Mouse (Mus musculus) stomach, embryonic 16.5 days (tissue): Measurements from ENCODE around the gene Rmnd5a. TPM values are rescaled to one million over a fixed set of nuclear protein-coding genes. Genes with fewer than 3 reads are reported as not detected.

Source experiments
- ATAC-seq: fragments of 200-750 bp; cut with Nextera tagmentation; 2 replicates; pipeline ENCODE4 v1.8.0; 2017; ENCODE audit warnings: moderate number of reproducible peaks, moderate TSS enrichment; ENCODE audit not compliant: insufficient read depth, low FRiP score
- H3K27ac ChIP-seq: fragments of 300-500 bp; sonication (generic); 2 replicates; pipeline ENCODE4 v1.5.1; 2014; ENCODE audit warnings: low read length
- H3K27me3 ChIP-seq: fragments of 300-500 bp; sonication (generic); 2 replicates; pipeline ENCODE4 v1.6.1; 2014; ENCODE audit warnings: low read length, control low read depth, mixed read lengths; ENCODE audit not compliant: control insufficient read depth, insufficient read depth
- H3K36me3 ChIP-seq: fragments of 300-500 bp; sonication (generic); 2 replicates; pipeline ENCODE4 v1.6.1; 2014; ENCODE audit warnings: low read length; ENCODE audit not compliant: control insufficient read depth, insufficient read depth
- H3K4me1 ChIP-seq: fragments of 300-500 bp; sonication (generic); 2 replicates; pipeline ENCODE4 v1.6.1; 2014; ENCODE audit warnings: low read length, control low read depth, mixed read lengths; ENCODE audit not compliant: control insufficient read depth, insufficient read depth
- H3K4me2 ChIP-seq: fragments of 300-500 bp; sonication (generic); 2 replicates; pipeline ENCODE4 v1.6.1; 2014; ENCODE audit warnings: low read depth, low read length, mixed read lengths
- H3K4me3 ChIP-seq: fragments of 300-500 bp; sonication (generic); replicated peaks from 2 replicates; pipeline ENCODE4 v1.5.1; 2014; ENCODE audit warnings: mild to moderate bottlenecking, low read length
- H3K9ac ChIP-seq: fragments of 300-500 bp; sonication (generic); 2 replicates; pipeline ENCODE4 v1.6.1; 2014; ENCODE audit warnings: low read length
- H3K9me3 ChIP-seq: fragments of 300-500 bp; sonication (generic); replicated peaks from 2 replicates; pipeline ENCODE4 v1.6.1; 2016; ENCODE audit warnings: low read length, control low read depth; ENCODE audit not compliant: control insufficient read depth
- WGBS: fragments of 180-500 bp; shearing (Covaris S2); extraction: QIAGEN DNeasy Blood & Tissue Kit; methylation state at CpG from one replicate; pipeline ENCODE4 v1.1.7; 2014; 5-methylcytosine and 5-hydroxymethylcytosine counted together
- polyA plus RNA-seq: library from polyadenylated mRNA; unstranded; fragments of >200 nt; fragmentation: Nextera tagmentation; extraction: Ambion mirVana; gene quantifications from 2 replicates; pipeline ENCODE4 v1.2.1, GENCODE M21; 2015

The Rmnd5a gene
- polyA plus RNA-seq, 1 experiment from 2014 or later, result 9.5 TPM

GRCm38 (mm10) chr6:71369416-71369815 is 71.0 kb downstream of the Rmnd5a start:
- Histone ChIP-seq H3K4me3 (no peak overlapping the region), H3K27ac (no peak overlapping the region), H3K4me2 (no peak overlapping the region), H3K9ac (no peak overlapping the region), H3K9me3 (no peaks in the 10 kb centered on the region), H3K36me3 (no peaks in the 10 kb centered on the region), H3K27me3 (no peaks in the 10 kb centered on the region), H3K4me1 (no peaks in the 10 kb centered on the region)
- 90% methylated on average over 6 of the region's 6 CpGs for WGBS
- ATAC-seq, result no peak

DNA sequence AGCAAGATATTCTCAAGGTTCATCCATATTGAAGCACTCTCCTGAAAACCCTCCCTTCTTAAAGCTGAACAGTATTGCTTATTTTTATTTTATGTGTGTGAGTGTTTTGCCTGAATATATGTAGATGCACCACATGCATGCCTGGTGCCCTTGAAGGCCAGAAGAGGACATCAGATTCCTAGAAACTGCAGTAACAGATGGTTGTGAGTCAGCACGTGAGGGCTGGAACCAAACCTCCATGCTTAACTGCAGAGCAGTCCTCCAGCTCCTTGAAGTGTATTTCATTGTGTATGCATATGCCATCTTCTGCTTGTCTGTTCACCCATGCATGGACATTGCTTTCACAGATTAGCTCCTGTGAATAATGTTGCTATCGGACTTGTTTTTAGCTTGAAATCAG is 76.4 kb downstream of the Rmnd5a start:
- 77% methylated on average over 2 of the region's 2 CpGs for WGBS

GRCm38 (mm10) chr6:71361156-71361670 is 79.2 kb downstream of the Rmnd5a start:
- no peaks in the 10 kb centered on the region for H3K36me3 ChIP-seq
- H3K27me3 ChIP-seq, result no peaks in the 10 kb centered on the region
- 74% methylated on average over 10 of the region's 10 CpGs for WGBS
- no peak overlapping the region for H3K4me3 ChIP-seq
- H3K27ac ChIP-seq, result no peak overlapping the region
- H3K9me3 ChIP-seq, result no peaks in the 10 kb centered on the region
- H3K4me2 ChIP-seq, result no peak overlapping the region
- no peaks in the 10 kb centered on the region for H3K4me1 ChIP-seq
- no peak overlapping the region for H3K9ac ChIP-seq
- ATAC-seq, result no peak

More for the DNA sequence above, 76.4 kb downstream of the Rmnd5a start:
- H3K9ac ChIP-seq, result no peak overlapping the region
- no peak for ATAC-seq
- H3K27ac ChIP-seq, result no peak overlapping the region
- no peak overlapping the region for H3K4me3 ChIP-seq
- no peaks in the 10 kb centered on the region for H3K4me1 ChIP-seq
- H3K36me3 ChIP-seq, result no peaks in the 10 kb centered on the region
- no peak overlapping the region for H3K4me2 ChIP-seq
- H3K27me3 ChIP-seq, result no peaks in the 10 kb centered on the region
- no peaks in the 10 kb centered on the region for H3K9me3 ChIP-seq

DNA sequence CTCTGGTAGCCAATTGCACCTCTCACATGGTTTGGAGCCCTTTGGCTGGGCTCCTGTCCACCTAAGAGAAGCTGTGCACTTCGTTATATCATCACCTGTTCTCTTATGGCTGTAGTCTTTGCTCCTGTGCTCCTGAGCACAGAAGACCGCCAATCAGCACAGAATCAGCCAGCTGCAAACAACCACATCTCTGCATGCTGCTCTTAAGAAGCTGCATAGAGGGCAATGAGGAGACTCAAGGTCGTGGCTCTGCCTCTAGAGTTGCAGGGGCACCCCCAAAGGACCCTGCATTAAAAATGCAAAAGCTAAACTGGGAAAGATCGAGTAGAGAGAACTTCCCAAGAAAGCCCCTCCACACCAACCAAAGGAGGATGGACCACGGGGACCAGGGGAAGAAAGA is 79.7 kb downstream of the Rmnd5a start:
- no peak overlapping the region for H3K27ac ChIP-seq
- no peaks in the 10 kb centered on the region for H3K36me3 ChIP-seq
- no peak for ATAC-seq
- no peak overlapping the region for H3K4me3 ChIP-seq
- no peaks in the 10 kb centered on the region for H3K9me3 ChIP-seq
- H3K4me2 ChIP-seq, result no peak overlapping the region
- no peak overlapping the region for H3K9ac ChIP-seq
- 55% methylated on average over 5 of the region's 5 CpGs for WGBS
- H3K27me3 ChIP-seq, result no peaks in the 10 kb centered on the region
- no peaks in the 10 kb centered on the region for H3K4me1 ChIP-seq

GRCm38 (mm10) chr6:71360221-71360620 is 80.2 kb downstream of the Rmnd5a start:
- Histone ChIP-seq H3K4me1 (no peaks in the 10 kb centered on the region), H3K27ac (no peak overlapping the region), H3K36me3 (no peaks in the 10 kb centered on the region), H3K9ac (no peak overlapping the region), H3K9me3 (no peaks in the 10 kb centered on the region), H3K4me2 (no peak overlapping the region), H3K4me3 (no peak overlapping the region), H3K27me3 (no peaks in the 10 kb centered on the region)
- no peak for ATAC-seq
- WGBS, result 75% methylated on average over 4 of the region's 4 CpGs

- no peak for ATAC-seq
- no peaks in the 10 kb centered on the region for H3K36me3 ChIP-seq
- 89% methylated on average over 7 of the region's 7 CpGs for WGBS
- no peak overlapping the region for H3K4me3 ChIP-seq
- no peak overlapping the region for H3K9ac ChIP-seq
- no peak overlapping the region for H3K4me2 ChIP-seq
- H3K9me3 ChIP-seq, result no peaks in the 10 kb centered on the region
- no peak overlapping the region for H3K27ac ChIP-seq
- H3K4me1 ChIP-seq, result no peaks in the 10 kb centered on the region
- no peaks in the 10 kb centered on the region for H3K27me3 ChIP-seq
Observed at GRCm38 (mm10) chr6:71357493-71357892, 82.9 kb downstream of the Rmnd5a start.

DNA sequence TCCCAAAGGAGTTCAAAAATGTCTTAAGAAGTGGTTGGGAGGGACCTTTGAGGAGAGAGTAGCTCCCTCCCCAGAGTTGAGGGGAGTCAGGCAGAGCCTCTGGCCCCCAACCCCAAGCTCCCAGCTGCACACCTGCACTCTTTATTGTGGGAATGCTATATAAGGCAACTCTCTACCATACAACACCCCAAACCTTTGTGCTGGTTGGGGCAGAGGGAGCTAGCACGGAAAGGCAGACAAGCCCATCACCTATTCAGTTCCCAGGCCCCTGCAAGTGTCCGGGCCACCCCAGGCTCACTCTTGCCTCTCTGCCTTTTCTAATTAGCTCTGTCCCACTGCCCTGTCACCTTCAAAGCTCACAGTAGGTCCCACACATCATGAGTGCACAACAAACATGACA is 86.7 kb downstream of the Rmnd5a start:
- 83% methylated on average over 2 of the region's 2 CpGs for WGBS
- Histone ChIP-seq H3K9ac (no peak overlapping the region), H3K27me3 (no peaks in the 10 kb centered on the region), H3K4me1 (no peaks in the 10 kb centered on the region), H3K4me2 (no peak overlapping the region), H3K27ac (no peak overlapping the region), H3K36me3 (no peaks in the 10 kb centered on the region), H3K4me3 (no peak overlapping the region), H3K9me3 (no peaks in the 10 kb centered on the region)
- no peak for ATAC-seq

DNA sequence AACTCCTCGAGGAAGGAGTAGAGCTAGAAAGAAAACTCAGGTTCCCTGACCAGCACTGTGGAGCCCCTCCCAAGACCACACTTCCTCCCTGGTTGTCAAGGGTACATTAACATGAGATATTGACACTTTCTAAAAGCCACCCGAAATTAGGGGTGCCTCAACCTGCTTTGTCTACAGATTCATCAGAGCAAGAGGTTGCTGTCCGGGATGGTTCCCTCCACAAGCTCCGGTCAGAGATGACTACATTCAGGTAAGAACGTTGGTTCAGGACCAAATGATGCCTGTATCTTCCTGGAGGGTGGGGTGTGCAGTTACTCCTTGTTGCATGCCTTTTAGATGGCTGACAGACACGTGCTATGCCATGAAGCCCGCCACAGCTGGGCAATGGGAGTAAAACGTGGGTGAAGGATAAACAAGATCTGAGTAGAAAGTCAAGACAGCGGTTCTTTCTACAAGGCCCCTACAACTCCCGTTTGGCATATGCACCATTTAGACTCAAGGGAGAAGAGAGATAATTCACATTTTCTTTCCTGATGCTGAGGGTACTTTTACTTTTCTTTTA is 87.5 kb downstream of the Rmnd5a start:
- no peaks in the 10 kb centered on the region for H3K27me3 ChIP-seq
- H3K4me2 ChIP-seq, result no peak overlapping the region
- 80% methylated on average over 10 of the region's 10 CpGs for WGBS
- H3K4me3 ChIP-seq, result no peak overlapping the region
- no peaks in the 10 kb centered on the region for H3K9me3 ChIP-seq
- H3K9ac ChIP-seq, result no peak overlapping the region
- no peaks in the 10 kb centered on the region for H3K4me1 ChIP-seq
- ATAC-seq, result no peak
- H3K27ac ChIP-seq, result no peak overlapping the region
- H3K36me3 ChIP-seq, result no peaks in the 10 kb centered on the region

- Histone ChIP-seq H3K4me2 (no peak overlapping the region), H3K9ac (no peak overlapping the region), H3K36me3 (no peaks in the 10 kb centered on the region), H3K9me3 (no peaks in the 10 kb centered on the region), H3K4me3 (no peak overlapping the region), H3K27me3 (no peaks in the 10 kb centered on the region), H3K4me1 (no peaks in the 10 kb centered on the region), H3K27ac (no peak overlapping the region)
- ATAC-seq, result no peak
- 90% methylated on average over 6 of the region's 6 CpGs for WGBS
Observed at GRCm38 (mm10) chr6:71352201-71352600, 88.2 kb downstream of the Rmnd5a start.
